Mouse (Mus musculus): ENCODE data around the gene Mgme1.

Gene Mgme1

DNA sequence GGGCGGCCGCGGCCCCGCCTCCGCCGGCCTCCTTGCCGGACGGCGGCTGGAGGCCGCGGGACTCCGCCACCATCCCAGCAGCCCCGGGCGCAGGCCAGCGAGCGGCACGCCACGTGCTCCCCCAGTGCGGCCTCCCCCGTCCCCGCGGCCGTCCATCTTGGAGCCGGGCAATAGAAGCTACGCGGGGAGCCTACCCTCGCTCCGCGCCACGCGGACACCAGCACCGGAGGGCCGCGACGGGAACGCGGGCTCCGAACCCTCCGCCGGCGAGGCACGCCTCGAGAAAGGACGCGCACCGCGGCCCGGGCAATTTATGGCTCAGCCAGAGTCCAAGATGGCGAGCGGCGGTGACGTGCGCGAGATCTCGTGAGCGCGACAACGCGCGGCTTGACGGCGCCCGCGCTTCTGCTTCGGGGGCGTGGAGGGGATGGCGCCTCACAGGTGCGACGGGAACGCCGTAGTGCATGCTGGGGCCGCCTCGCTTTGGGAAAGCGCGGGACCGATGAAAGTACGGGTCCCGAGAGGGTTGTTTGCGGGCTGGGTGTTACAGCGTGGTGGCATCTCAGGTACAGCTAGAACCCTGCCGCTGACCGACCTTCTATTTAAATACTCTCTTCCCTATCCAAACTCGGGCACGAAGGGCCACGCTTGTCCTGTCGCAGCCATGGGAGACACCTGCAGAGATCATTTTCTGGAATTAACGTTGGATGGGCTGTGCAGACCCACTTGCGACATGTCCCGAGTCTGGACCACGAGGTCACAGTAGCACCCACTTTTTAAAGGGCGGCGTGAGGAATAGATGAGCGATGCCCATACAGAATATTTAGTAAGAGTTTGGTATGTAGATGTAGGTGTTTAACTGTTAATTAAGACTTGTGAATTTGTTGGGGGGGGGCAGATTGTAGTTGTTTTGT lies at the start of gene Mgme1, which contains the start of gene Snx5:
Gene Mgme1 (plus strand): TSS at position 157 of the 914 bp plus-strand sequence.
Gene Snx5 (minus strand): TSS at position 400 of the 914 bp plus-strand sequence.
- peak; percentile 87 to 93 for DNase-seq (ENCODE audit: low spot score in 2 of 2)

DNA sequence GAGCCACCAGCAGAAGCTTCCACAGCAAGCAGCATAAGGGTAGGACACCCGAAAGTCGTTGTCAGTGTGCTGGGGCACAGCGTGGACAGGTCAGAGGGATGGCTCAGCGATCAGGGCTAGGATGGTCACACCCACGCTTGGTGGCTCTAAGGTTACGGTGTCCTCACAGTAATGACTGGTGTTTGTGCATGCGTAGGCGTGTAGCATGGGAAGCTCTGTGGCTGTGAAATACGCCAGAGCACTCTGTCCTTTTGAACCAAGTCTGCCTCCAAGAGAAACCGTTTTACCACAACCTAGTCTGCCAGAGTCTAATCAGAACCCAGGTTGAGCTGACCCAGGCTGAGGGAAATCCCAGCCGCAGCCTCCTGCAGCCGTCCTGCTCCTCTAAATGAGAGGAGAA lies 46.1 kb upstream of the Mgme1 start:
- DNase-seq (ENCODE audit: low spot score in 2 of 2), result peak; percentile 63 to 85

DNA sequence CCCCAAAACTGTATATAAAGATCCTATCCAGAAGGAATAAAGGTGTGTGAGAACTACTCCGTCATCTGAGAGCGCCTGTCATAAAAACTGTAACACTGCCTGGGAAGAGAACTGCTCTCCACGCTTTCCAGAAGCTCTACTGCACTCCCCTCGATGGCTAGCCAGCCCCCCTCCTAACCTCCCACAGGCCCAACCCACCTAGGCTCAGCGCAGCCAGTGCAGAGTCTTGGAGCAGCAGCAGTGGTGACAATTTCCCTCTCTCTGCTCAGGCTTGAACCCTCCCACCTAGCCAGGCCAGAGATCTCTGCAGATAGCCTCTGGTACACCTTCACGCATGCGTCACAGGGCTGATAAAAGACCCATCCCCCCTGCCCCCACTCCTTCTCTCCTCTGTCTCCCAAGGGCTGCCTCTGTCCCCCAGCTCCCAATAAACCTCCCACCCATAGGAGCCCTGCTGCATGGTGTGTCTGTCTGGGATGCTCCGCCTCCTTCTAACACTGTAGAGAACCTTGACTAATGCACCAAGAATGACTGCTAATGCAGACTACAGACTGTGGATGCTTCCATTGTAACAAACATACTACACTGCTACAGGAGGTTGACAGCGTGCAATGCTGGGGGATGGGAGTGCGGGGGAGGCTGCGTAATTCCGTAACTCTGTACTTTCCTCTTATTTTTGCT lies 43.4 kb upstream of the Mgme1 start:
- DNase-seq (ENCODE audit: low spot score in 2 of 2), result no peak

DNA sequence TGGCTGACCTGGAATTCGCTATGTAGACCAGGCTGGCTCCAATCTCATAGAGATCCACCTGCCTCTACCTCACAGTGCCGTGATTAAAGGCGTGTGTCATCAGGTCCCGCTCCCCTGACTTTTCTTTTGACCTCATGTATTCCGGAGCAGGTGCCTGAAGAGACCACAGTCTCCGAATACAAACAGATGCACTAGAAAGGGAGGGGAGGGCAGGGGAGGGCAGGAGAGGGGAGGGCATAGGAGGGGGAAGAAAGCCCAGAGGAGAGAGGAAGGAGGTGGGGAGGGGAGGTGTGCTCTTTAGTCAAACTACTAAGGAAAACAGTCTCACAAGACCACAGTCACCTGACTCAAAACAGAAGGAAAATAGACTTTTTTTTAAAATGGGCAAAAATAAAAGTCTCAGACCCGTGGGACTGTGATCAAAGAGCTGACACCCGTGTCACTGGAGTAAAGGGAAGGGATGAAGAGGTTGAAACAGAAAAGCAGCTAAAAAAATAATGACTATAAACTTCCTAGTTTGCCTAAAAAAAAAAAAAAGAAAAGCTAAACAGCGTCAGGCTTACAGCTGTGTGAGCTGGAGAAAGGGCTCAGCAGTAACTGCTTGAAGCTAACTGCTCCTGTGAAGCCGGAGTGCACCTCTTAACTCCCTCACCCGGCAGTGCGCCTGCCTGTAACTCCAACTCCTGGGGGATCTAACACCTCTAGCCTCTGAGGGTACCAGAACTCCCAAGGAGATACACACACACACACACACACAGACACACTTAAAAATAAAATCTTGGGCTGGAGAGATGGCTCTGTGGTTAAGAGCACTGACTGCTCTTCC lies 41.7 kb upstream of the Mgme1 start:
- peak in 1 of 2 experiments; percentile 61 for DNase-seq (ENCODE audit: low spot score in 2 of 2)

DNA sequence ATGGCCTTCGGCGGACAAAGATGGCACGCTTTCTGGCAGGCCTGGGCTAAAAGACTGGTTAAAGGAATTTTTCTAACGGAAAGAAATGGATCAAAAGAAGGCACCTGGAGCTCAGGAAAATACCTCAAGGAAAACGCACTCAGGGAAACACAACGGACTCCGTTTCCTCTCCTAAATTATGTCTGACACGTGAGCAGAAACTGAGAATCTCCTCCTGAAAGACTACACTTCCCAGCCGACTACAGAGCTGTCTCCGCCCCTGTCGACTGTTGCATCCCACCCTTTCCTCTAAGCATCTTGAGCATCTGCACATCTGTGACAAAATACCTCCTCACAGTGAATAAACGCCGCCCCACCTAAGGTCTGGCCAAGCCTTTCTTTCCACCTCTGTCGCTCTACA lies 40.8 kb upstream of the Mgme1 start:
- DNase-seq (ENCODE audit: low spot score in 2 of 2), result no peak

DNA sequence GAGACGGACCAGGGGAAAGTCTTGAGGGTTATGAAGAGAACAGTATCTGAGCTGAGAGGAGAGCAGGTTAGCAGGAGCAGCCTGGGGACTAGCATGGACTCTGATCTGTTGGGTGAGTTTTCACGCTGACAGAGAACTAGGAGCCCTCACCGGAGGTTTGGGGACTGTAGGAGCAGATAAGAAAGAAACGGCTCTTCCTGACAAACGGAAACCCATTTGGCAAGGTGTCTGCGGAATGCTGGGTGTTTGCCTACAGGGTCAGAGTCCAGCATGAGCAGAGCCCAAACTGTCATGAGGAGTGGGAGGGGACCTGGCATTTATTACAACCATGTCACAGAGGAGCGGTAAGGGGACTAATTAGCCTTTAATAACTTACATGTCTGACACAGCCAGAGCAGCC lies 40.0 kb upstream of the Mgme1 start:
- no peak for DNase-seq (ENCODE audit: low spot score in 2 of 2)

DNA sequence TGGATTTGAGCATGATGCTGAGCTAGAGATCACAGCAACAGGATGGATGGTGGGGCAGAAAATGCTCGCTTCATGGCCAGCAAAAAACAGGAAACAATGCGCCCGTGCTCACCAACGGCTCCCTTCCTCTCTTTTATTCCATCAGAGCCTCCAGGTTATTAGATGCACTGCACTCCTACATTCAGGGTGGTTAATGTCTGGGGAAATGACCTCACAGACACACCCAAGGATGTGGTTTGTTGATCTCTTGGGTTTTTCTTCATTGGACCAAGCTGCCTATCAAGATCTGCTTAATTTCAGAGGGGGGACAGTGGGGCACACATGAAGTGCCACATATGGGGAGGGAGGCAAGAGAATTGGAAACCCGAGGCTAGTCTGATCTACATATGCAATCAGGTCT lies 39.3 kb upstream of the Mgme1 start:
- DNase-seq (ENCODE audit: low spot score in 2 of 2), result peak; percentile 68 to 74

DNA sequence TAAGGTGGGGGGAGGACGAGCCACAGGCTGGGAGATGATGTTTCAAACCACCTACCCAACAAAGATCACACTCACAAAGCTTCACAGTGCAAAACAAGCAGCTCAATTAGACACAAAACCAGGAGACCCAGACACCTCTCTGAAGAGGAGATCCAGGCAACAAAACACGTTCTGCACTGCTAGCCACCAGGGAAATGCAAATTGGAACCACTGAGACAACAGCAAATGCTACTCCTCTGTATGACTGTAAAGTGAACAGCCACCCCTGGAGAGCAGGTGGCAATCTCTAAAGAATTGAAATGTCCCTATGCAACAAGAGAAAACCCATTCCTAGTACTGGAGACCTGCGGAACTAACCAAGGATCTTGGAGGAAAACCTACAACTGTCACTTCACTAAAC lies 36.9 kb upstream of the Mgme1 start:
- DNase-seq (ENCODE audit: low spot score in 2 of 2), result peak in 1 of 2 experiments; percentile 65

DNA sequence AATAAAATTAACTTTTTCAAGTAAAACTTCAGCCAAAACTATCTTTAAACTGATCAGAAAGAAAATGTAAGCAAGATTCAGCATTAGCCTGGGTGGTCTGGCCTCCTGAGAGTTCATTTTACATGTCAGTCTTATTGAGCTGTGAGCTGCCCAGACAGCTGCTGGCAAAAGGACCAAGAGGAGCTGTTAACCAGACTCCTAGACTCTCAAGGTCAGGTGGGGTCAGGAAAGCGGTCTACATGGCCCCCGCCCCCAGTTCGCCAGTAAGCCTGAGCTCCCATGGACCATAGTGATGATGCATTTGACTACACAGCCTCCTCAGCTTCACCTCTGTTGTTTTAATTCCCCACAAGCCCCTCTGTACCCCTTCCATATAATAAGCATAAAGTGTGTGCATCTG lies 34.7 kb upstream of the Mgme1 start:
- DNase-seq (ENCODE audit: low spot score in 2 of 2), result no peak

DNA sequence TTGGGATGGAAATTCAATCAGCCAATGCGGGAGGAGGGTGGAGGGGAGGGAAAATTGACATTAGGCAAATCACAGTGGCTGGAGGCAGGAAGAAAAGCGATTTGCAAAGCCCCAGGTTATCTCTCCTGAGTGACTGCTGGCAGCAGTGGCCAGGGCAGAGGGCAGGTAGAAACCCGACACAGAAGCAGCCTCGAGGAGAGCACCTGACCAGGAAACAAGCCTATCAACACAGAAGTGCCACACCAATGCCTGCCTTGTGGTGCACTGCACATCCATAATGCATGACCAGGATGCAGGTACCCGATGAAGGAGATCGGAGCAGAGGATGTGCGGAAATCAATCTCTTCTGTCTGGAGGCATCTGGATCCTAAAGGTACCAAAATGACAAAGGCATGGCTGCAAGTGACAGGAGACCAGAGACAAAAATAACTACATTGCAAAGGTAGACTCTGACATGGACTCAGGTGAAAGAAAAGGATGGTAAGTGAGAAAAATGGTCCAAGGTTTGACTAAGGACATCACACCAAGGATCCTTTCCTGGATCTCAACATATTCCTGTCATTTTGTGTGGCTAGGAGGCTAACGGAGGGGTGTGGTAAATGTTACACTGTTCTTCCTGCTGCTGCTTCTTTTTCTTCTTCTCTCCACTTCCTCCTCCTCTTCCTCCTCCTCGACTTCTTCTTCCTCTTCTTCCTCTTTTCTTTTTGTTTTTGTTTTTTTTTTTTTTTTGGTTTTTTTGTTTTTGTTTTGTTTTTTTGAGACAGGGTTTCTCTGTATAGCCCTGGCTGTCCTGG lies 33.5 kb upstream of the Mgme1 start:
- DNase-seq (ENCODE audit: low spot score in 2 of 2), result no peak

DNA sequence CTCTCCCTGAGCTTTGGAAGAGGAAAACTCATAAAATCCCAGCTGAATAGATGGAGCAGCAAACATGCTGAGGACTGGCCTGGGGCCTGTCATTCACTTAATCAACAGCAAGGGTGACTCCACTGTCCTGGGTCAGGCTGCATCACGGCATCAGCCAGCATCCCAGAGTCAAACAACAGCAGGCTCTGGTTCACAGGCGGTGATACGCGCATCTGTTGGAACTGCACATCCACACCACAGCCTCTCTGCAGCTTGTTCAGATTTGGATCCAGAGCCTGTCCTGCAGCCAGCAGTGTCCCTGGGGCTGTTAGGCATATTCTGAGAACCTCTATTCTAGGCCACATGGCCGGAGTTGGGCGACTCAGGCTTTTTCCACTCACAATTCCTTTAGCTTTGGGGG lies 32.1 kb upstream of the Mgme1 start:
- DNase-seq (ENCODE audit: low spot score in 2 of 2), result no peak

DNA sequence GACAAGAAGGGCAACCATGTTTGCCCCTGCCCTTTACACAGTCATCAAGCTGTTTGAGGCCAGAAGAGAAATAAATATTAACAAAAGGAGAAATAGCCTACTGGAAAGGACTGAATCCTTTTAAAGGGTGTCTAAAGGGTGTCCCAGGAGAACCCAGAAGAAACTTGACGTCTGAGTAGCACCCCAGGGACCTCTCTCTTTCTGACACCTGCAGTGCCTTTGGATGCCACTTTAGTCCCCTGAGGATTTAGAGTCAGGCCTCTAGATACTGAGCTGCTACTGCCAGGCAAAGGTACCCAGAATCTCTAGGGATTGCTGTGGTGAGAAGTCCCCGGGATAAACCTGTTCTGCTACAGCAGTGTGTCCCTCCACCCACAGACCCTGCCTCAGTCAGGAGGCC lies 31.1 kb upstream of the Mgme1 start:
- DNase-seq (ENCODE audit: low spot score in 2 of 2), result peak in 1 of 2 experiments; percentile 50

DNA sequence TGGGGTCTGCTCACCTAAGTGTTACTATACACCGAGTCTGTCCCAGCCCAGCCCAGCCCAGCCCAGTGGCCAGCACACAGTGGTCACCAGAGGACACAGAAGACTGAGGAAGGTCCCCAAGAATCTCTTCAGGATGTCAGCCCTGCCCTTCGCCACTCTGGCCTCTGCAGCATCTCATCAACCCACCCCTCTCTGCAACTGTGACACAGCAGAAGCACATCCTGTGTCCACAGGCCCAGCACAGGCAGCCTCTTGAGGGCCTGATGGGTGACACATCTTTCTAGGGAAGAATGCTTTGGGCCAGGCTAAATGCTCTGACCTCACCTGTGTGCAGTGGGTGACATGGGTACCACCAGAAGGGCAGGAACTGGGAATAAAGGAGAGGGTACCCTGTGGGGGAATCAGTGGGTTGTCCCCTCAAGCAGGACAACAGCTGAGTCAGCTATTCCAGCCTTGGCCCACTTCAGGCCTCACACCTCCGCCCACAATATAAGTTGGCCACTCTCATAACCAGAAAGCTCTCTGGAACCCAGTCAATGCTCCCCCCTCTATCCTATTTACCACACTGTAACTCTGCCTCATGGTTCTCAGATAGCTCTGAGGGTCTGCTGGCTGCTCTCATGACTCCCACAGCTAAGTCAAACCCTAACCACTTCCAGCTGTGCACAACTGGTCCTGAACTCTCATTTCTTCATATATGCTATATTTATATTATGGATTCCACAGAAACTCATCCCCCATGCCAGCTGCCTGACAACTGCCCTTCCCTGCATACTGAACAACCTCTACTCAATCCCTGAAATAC lies 30.2 kb upstream of the Mgme1 start:
- DNase-seq (ENCODE audit: low spot score in 2 of 2), result peak in 1 of 2 experiments; percentile 32

DNA sequence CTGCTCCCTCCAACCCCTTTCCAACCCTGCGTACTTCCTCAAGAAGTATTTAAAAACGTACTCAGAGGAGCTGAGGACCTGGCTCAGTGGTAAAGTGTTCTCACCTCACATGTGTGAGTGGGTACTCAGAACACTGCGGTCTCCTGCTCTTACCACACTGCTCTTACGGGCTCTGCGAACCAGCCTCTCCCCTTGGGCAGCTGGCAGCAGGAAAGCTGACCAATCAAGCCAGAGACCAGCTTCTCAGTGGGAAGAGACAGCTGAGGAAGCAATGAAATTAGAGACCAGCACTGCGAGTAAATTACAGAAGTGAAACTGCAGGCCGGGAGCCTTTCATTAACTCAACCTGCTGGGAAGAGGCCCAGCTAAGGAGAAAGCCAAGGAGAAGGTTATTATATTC lies 25.0 kb upstream of the Mgme1 start:
- DNase-seq (ENCODE audit: low spot score in 2 of 2), result peak; percentile 53 to 69

DNA sequence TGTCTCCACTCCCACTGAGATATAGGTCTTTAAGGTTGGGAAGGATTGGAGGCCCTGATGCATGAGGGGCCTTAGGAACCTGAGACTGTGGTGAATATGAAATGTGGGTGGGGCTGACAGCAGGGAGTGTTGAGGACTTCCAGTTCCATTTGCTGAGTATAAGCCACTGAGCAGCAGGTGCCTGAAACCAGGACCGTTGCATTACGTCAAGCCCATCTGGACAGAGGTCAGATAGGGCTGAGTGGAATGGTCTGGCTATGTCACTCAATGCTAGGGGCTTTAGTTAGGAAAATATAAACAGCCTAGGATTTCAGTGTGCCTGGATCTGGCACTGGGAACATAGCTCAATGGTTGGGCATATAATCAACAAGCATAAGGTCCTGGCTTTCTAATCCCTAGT lies 24.2 kb upstream of the Mgme1 start:
- DNase-seq (ENCODE audit: low spot score in 2 of 2), result no peak

DNA sequence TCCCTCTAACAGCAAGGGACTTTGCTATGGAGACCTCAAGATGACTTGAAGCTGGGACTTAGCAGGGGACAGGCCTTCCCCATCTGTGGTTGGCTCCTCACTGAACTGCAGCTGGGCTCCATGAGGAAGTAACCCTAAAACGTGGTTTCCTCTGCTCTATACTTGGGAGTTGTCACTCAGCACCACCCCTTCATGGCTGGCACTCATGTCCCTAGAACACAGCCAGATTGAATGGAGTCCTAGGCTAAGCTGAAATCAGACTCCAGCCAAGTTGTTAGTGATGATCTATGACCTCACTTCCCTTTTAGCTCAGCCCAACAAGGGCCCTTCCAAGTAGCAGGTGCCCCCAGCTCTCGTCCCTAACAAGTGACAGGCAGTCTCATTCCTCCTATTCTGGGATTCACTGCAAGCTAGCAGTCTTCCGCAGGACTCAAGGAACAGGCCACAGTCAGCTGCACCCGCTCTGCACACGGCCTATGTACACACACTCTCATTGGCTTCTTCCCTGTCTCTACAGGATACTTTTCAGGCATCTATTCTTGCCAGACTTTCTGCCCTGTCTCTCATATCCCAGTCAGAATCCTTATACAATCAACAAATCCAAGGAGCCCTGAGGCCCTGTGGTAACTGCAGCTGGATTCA lies 23.0 kb upstream of the Mgme1 start:
- peak in 1 of 2 experiments; percentile 30 for DNase-seq (ENCODE audit: low spot score in 2 of 2)

DNA sequence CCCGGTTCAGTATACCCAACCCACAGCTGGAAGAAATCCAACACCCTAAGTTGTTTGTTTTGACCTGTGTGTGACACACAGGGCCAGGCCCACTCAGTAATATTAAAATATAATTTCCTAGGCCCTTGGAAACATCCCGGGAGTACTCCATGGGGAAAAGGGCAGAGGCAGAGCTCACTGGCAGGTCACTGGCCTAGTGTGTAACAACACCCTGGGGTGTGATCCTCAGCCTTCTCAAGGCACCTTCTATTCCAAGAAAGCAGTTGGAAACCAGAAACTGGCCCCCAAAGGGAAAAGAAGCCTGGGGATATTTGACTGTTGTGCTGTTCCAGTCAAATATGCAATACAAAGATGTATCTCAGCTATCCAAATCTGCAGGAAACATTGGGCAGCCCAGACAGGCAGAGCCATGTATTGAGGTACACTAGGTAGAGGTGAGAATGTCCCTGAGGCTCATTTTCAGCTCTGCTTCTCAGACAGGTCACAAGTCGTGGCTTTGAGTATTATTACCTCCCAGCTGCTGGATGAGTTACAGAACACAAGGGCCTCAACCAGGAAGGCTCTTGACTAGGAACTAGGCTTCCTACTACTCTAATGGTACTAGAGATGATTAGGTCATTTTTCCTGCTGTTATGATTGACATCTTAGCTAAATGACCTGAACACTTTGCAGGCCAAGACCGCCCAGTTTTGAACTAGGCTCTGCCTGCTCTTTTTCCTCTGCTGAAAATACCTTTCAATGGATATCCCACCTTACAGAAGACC lies 21.7 kb upstream of the Mgme1 start:
- DNase-seq (ENCODE audit: low spot score in 2 of 2), result no peak

DNA sequence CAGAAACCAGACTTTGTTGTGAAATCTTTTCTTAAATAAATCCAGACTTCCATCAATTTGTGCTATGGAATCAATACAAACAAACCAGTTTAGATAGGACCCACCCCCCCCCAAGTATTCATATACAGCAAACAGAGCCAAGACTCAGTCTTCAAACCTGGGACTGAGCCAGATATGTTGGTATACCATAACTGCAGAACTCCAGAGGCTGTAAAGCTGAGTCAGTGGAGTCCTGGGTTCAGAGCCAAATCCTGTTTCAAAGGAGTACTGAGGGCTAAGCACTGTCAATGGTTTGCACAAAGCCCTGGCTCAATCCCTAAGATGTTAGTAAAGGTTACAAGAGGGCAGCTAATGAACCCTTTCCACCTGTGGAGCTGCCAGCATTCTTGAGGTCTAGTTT lies 20.4 kb upstream of the Mgme1 start:
- DNase-seq (ENCODE audit: low spot score in 2 of 2), result no peak

DNA sequence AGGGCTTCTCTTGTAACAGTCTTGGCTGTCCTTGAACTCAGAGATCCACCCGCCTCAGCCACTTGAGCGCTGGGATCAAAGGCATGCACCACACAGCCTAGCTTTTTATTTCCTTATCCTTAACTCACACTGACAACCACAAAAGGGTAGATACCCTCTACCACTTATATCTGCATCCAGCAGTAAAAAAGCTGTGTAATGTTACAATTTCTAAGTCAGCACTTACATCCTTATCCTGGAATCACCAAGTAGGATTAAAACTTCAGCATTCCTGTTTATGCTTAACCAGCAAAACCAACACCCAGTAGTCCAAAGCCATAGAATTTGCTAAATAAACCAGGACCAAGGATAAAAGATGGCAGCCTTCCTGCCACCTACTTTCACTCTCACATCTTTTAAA lies 7.6 kb upstream of the Mgme1 start:
- DNase-seq (ENCODE audit: low spot score in 2 of 2), result no peak

All from natural killer cell, adult 2 months (primary cell).